Mouse (Mus musculus): ENCODE results near the gene Kcnj4. TPM values are rescaled to one million over a fixed set of nuclear protein-coding genes. Genes with fewer than 3 reads are reported as not detected.

Gene Kcnj4
- polyA plus RNA-seq, 1 experiment from 2014 or later: not detected

GRCm38 (mm10) chr15:79533796-79534195 is 28.8 kb upstream of the Kcnj4 start:
- H3K27me3 ChIP-seq (ENCODE audit: control insufficient read depth, insufficient read depth, low read length): no peaks in the 10 kb centered on the region
- no peaks in the 10 kb centered on the region for H3K9me3 ChIP-seq (ENCODE audit: control insufficient read depth, low read length)
- DNase-seq (ENCODE audit: low spot score) (no peak), ATAC-seq (ENCODE audit: low FRiP score) (no peak)
- no peaks in the 10 kb centered on the region for H3K4me1 ChIP-seq (replicated peaks; ENCODE audit: control insufficient read depth, insufficient read depth, low read length)
- 93% methylated on average over 3 of the region's 3 CpGs for WGBS
- no peak overlapping the region for H3K4me2 ChIP-seq (replicated peaks; ENCODE audit: low read depth, low read length)
- H3K36me3 ChIP-seq (ENCODE audit: control insufficient read depth, insufficient read depth, low read length): peaks cover 44% of the 10 kb centered on the region
- H3K4me3 ChIP-seq (ENCODE audit: low read depth, low read length): no peak overlapping the region
- H3K27ac ChIP-seq (ENCODE audit: low read depth, low read length): no peak overlapping the region
- H3K9ac ChIP-seq (ENCODE audit: low read depth, low read length): no peak overlapping the region

GRCm38 (mm10) chr15:79529935-79530334 is 24.9 kb upstream of the Kcnj4 start:
- H3K36me3 ChIP-seq (ENCODE audit: control insufficient read depth, insufficient read depth, low read length): peaks cover 45% of the 10 kb centered on the region
- 77% methylated on average over 7 of the region's 7 CpGs for WGBS
- H3K27ac ChIP-seq (ENCODE audit: low read depth, low read length): no peak overlapping the region
- H3K27me3 ChIP-seq (ENCODE audit: control insufficient read depth, insufficient read depth, low read length): no peaks in the 10 kb centered on the region
- no peak; the same call in 1 of the 2 replicates for ATAC-seq (ENCODE audit: low FRiP score)
- no peak overlapping the region for H3K9ac ChIP-seq (ENCODE audit: low read depth, low read length)
- no peaks in the 10 kb centered on the region for H3K9me3 ChIP-seq (ENCODE audit: control insufficient read depth, low read length)
- DNase-seq (ENCODE audit: low spot score): no peak
- no peak overlapping the region for H3K4me2 ChIP-seq (replicated peaks; ENCODE audit: low read depth, low read length)
- no peaks in the 10 kb centered on the region for H3K4me1 ChIP-seq (replicated peaks; ENCODE audit: control insufficient read depth, insufficient read depth, low read length)
- H3K4me3 ChIP-seq (ENCODE audit: low read depth, low read length): no peak overlapping the region

- no peaks in the 10 kb centered on the region for H3K4me1 ChIP-seq (replicated peaks; ENCODE audit: control insufficient read depth, insufficient read depth, low read length)
- no peak overlapping the region for H3K9ac ChIP-seq (ENCODE audit: low read depth, low read length)
- no peak overlapping the region for H3K4me2 ChIP-seq (replicated peaks; ENCODE audit: low read depth, low read length)
- H3K27me3 ChIP-seq (ENCODE audit: control insufficient read depth, insufficient read depth, low read length): no peaks in the 10 kb centered on the region
- no peak overlapping the region for H3K4me3 ChIP-seq (ENCODE audit: low read depth, low read length)
- H3K9me3 ChIP-seq (ENCODE audit: control insufficient read depth, low read length): no peaks in the 10 kb centered on the region
- 84% methylated on average over 5 of the region's 5 CpGs for WGBS
- no peak for DNase-seq (ENCODE audit: low spot score)
- peaks cover 36% of the 10 kb centered on the region for H3K36me3 ChIP-seq (ENCODE audit: control insufficient read depth, insufficient read depth, low read length)
- H3K27ac ChIP-seq (ENCODE audit: low read depth, low read length): no peak overlapping the region
- ATAC-seq (ENCODE audit: low FRiP score): no peak
Observed at GRCm38 (mm10) chr15:79527991-79528639, 23.1 kb upstream of the Kcnj4 start.

GRCm38 (mm10) chr15:79527192-79527591 is 22.2 kb upstream of the Kcnj4 start:
- DNase-seq (ENCODE audit: low spot score): no peak

GRCm38 (mm10) chr15:79525979-79526768 is 21.1 kb upstream of the Kcnj4 start:
- Histone ChIP-seq H3K4me3 (ENCODE audit: low read depth, low read length) (no peak overlapping the region), H3K4me2 (replicated peaks; ENCODE audit: low read depth, low read length) (no peak overlapping the region), H3K27me3 (ENCODE audit: control insufficient read depth, insufficient read depth, low read length) (no peaks in the 10 kb centered on the region), H3K36me3 (ENCODE audit: control insufficient read depth, insufficient read depth, low read length) (peaks cover 24% of the 10 kb centered on the region), H3K9me3 (ENCODE audit: control insufficient read depth, low read length) (no peaks in the 10 kb centered on the region), H3K27ac (ENCODE audit: low read depth, low read length) (no peak overlapping the region), H3K4me1 (replicated peaks; ENCODE audit: control insufficient read depth, insufficient read depth, low read length) (no peaks in the 10 kb centered on the region), H3K9ac (ENCODE audit: low read depth, low read length) (no peak overlapping the region)
- 70% methylated on average over 9 of the region's 9 CpGs for WGBS
- ATAC-seq (ENCODE audit: low FRiP score) (peak; percentile 47; the same call in 1 of the 2 replicates), DNase-seq (ENCODE audit: low spot score) (no peak)

More at GRCm38 (mm10) chr15:79527192-79527591, 22.2 kb upstream of the Kcnj4 start:
- H3K9ac ChIP-seq (ENCODE audit: low read depth, low read length): no peak overlapping the region
- peaks cover 32% of the 10 kb centered on the region for H3K36me3 ChIP-seq (ENCODE audit: control insufficient read depth, insufficient read depth, low read length)
- no peaks in the 10 kb centered on the region for H3K27me3 ChIP-seq (ENCODE audit: control insufficient read depth, insufficient read depth, low read length)
- H3K9me3 ChIP-seq (ENCODE audit: control insufficient read depth, low read length): no peaks in the 10 kb centered on the region
- WGBS: 85% methylated on average over 4 of the region's 4 CpGs
- no peak overlapping the region for H3K4me2 ChIP-seq (replicated peaks; ENCODE audit: low read depth, low read length)
- H3K27ac ChIP-seq (ENCODE audit: low read depth, low read length): no peak overlapping the region
- no peak for ATAC-seq (ENCODE audit: low FRiP score)
- H3K4me3 ChIP-seq (ENCODE audit: low read depth, low read length): no peak overlapping the region
- no peaks in the 10 kb centered on the region for H3K4me1 ChIP-seq (replicated peaks; ENCODE audit: control insufficient read depth, insufficient read depth, low read length)

GRCm38 (mm10) chr15:79525564-79525963 is 20.5 kb upstream of the Kcnj4 start:
- H3K9me3 ChIP-seq (ENCODE audit: control insufficient read depth, low read length): no peaks in the 10 kb centered on the region
- no peak overlapping the region for H3K4me2 ChIP-seq (replicated peaks; ENCODE audit: low read depth, low read length)
- peak; percentile 12; the same call in 1 of the 2 replicates for ATAC-seq (ENCODE audit: low FRiP score)
- peaks cover 22% of the 10 kb centered on the region for H3K36me3 ChIP-seq (ENCODE audit: control insufficient read depth, insufficient read depth, low read length)
- H3K27ac ChIP-seq (ENCODE audit: low read depth, low read length): no peak overlapping the region
- H3K9ac ChIP-seq (ENCODE audit: low read depth, low read length): no peak overlapping the region
- no peak overlapping the region for H3K4me3 ChIP-seq (ENCODE audit: low read depth, low read length)
- DNase-seq (ENCODE audit: low spot score): no peak
- WGBS: 87% methylated on average over 5 of the region's 5 CpGs
- no peaks in the 10 kb centered on the region for H3K4me1 ChIP-seq (replicated peaks; ENCODE audit: control insufficient read depth, insufficient read depth, low read length)
- H3K27me3 ChIP-seq (ENCODE audit: control insufficient read depth, insufficient read depth, low read length): no peaks in the 10 kb centered on the region

- Histone ChIP-seq H3K9me3 (ENCODE audit: control insufficient read depth, low read length) (no peaks in the 10 kb centered on the region), H3K36me3 (ENCODE audit: control insufficient read depth, insufficient read depth, low read length) (no peaks in the 10 kb centered on the region), H3K27ac (ENCODE audit: low read depth, low read length) (no peak overlapping the region), H3K4me1 (replicated peaks; ENCODE audit: control insufficient read depth, insufficient read depth, low read length) (peaks cover 5% of the 10 kb centered on the region), H3K4me2 (replicated peaks; ENCODE audit: low read depth, low read length) (no peak overlapping the region), H3K4me3 (ENCODE audit: low read depth, low read length) (no peak overlapping the region), H3K9ac (ENCODE audit: low read depth, low read length) (no peak overlapping the region), H3K27me3 (ENCODE audit: control insufficient read depth, insufficient read depth, low read length) (peaks cover 31% of the 10 kb centered on the region)
- WGBS: 52% methylated on average over 16 of the region's 16 CpGs
- DNase-seq (ENCODE audit: low spot score) (no peak), ATAC-seq (ENCODE audit: low FRiP score) (no peak)
Observed at GRCm38 (mm10) chr15:79519400-79520220, 14.6 kb upstream of the Kcnj4 start.

GRCm38 (mm10) chr15:79518571-79518970 is 13.5 kb upstream of the Kcnj4 start:
- ATAC-seq (ENCODE audit: low FRiP score): no peak

More at GRCm38 (mm10) chr15:79518571-79518970, 13.5 kb upstream of the Kcnj4 start:
- Histone ChIP-seq H3K9me3 (ENCODE audit: control insufficient read depth, low read length) (no peaks in the 10 kb centered on the region), H3K36me3 (ENCODE audit: control insufficient read depth, insufficient read depth, low read length) (no peaks in the 10 kb centered on the region), H3K4me2 (replicated peaks; ENCODE audit: low read depth, low read length) (no peak overlapping the region), H3K4me1 (replicated peaks; ENCODE audit: control insufficient read depth, insufficient read depth, low read length) (peaks cover 5% of the 10 kb centered on the region), H3K27me3 (ENCODE audit: control insufficient read depth, insufficient read depth, low read length) (peaks cover 41% of the 10 kb centered on the region), H3K9ac (ENCODE audit: low read depth, low read length) (no peak overlapping the region), H3K4me3 (ENCODE audit: low read depth, low read length) (no peak overlapping the region), H3K27ac (ENCODE audit: low read depth, low read length) (no peak overlapping the region)
- DNase-seq (ENCODE audit: low spot score): no peak
- 77% methylated on average over 3 of the region's 3 CpGs for WGBS
